Mouse (Mus musculus): ENCODE results near the gene Gse1. TPM values are rescaled to one million over a fixed set of nuclear protein-coding genes. Genes with fewer than 3 reads are reported as not detected.

Gse1 gene
- polyA plus RNA-seq, 1 experiment from 2014 or later, result 22.6 TPM

- peak overlapping the region; percentile 43; the same call in 1 of the 2 replicates for H3K9ac ChIP-seq (ENCODE audit: low read length)
- no peak for DNase-seq (ENCODE audit: low spot score)
- H3K27me3 ChIP-seq (replicated peaks; ENCODE audit: control insufficient read depth, insufficient read depth, low read length), result no peaks in the 10 kb centered on the region
- H3K4me2 ChIP-seq (ENCODE audit: low read length), result no peak overlapping the region
- H3K9me3 ChIP-seq (replicated peaks; ENCODE audit: control insufficient read depth, low read length), result no peaks in the 10 kb centered on the region
- H3K4me3 ChIP-seq (ENCODE audit: low read depth, low read length), result no peak overlapping the region
- H3K4me1 ChIP-seq (ENCODE audit: control insufficient read depth, insufficient read depth, low read length), result peaks cover 40% of the 10 kb centered on the region
- no peak for ATAC-seq
- no peaks in the 10 kb centered on the region for H3K36me3 ChIP-seq (ENCODE audit: control insufficient read depth, insufficient read depth, low read length)
- 56% methylated on average over 6 of the region's 6 CpGs for WGBS
- peak overlapping the region; percentile 93 for H3K27ac ChIP-seq (ENCODE audit: low read depth, low read length)
Measured at GRCm38 (mm10) chr8:120383713-120384112, 155.5 kb downstream of the Gse1 start.

- H3K4me2 ChIP-seq (ENCODE audit: low read length), result no peak overlapping the region
- H3K4me3 ChIP-seq (ENCODE audit: low read depth, low read length), result no peak overlapping the region
- no peak overlapping the region for H3K27ac ChIP-seq (ENCODE audit: low read depth, low read length)
- no peak overlapping the region for H3K9ac ChIP-seq (ENCODE audit: low read length)
- H3K4me1 ChIP-seq (ENCODE audit: control insufficient read depth, insufficient read depth, low read length), result peaks cover 38% of the 10 kb centered on the region
- no peaks in the 10 kb centered on the region for H3K27me3 ChIP-seq (replicated peaks; ENCODE audit: control insufficient read depth, insufficient read depth, low read length)
- no peaks in the 10 kb centered on the region for H3K36me3 ChIP-seq (ENCODE audit: control insufficient read depth, insufficient read depth, low read length)
- ATAC-seq, result no peak
- no peak for DNase-seq (ENCODE audit: low spot score)
- H3K9me3 ChIP-seq (replicated peaks; ENCODE audit: control insufficient read depth, low read length), result no peaks in the 10 kb centered on the region
Measured at GRCm38 (mm10) chr8:120384745-120385144, 156.5 kb downstream of the Gse1 start.

- no peak overlapping the region for H3K4me2 ChIP-seq (ENCODE audit: low read length)
- 79% methylated on average over 6 of the region's 6 CpGs for WGBS
- H3K4me3 ChIP-seq (ENCODE audit: low read depth, low read length), result no peak overlapping the region
- H3K4me1 ChIP-seq (ENCODE audit: control insufficient read depth, insufficient read depth, low read length), result peaks cover 14% of the 10 kb centered on the region
- ATAC-seq (no peak), DNase-seq (ENCODE audit: low spot score) (no peak)
- H3K36me3 ChIP-seq (ENCODE audit: control insufficient read depth, insufficient read depth, low read length), result no peaks in the 10 kb centered on the region
- H3K27ac ChIP-seq (ENCODE audit: low read depth, low read length), result no peak overlapping the region
- no peaks in the 10 kb centered on the region for H3K9me3 ChIP-seq (replicated peaks; ENCODE audit: control insufficient read depth, low read length)
- H3K9ac ChIP-seq (ENCODE audit: low read length), result no peak overlapping the region
- no peaks in the 10 kb centered on the region for H3K27me3 ChIP-seq (replicated peaks; ENCODE audit: control insufficient read depth, insufficient read depth, low read length)
Measured at GRCm38 (mm10) chr8:120388246-120388645, 160.0 kb downstream of the Gse1 start.

GRCm38 (mm10) chr8:120390598-120390997 is 162.3 kb downstream of the Gse1 start:
- no peaks in the 10 kb centered on the region for H3K9me3 ChIP-seq (replicated peaks; ENCODE audit: control insufficient read depth, low read length)
- H3K4me2 ChIP-seq (ENCODE audit: low read length), result no peak overlapping the region
- H3K27ac ChIP-seq (ENCODE audit: low read depth, low read length), result no peak overlapping the region
- WGBS, result 97% methylated on average over 7 of the region's 7 CpGs
- ATAC-seq, result no peak
- no peak for DNase-seq (ENCODE audit: low spot score)
- H3K4me3 ChIP-seq (ENCODE audit: low read depth, low read length), result no peak overlapping the region
- H3K27me3 ChIP-seq (replicated peaks; ENCODE audit: control insufficient read depth, insufficient read depth, low read length), result no peaks in the 10 kb centered on the region
- peaks cover 11% of the 10 kb centered on the region; the same call in 1 of the 2 replicates for H3K4me1 ChIP-seq (ENCODE audit: control insufficient read depth, insufficient read depth, low read length)
- H3K9ac ChIP-seq (ENCODE audit: low read length), result no peak overlapping the region
- no peaks in the 10 kb centered on the region for H3K36me3 ChIP-seq (ENCODE audit: control insufficient read depth, insufficient read depth, low read length)

- no peak overlapping the region for H3K27ac ChIP-seq (ENCODE audit: low read depth, low read length)
- H3K27me3 ChIP-seq (replicated peaks; ENCODE audit: control insufficient read depth, insufficient read depth, low read length), result no peaks in the 10 kb centered on the region
- H3K9ac ChIP-seq (ENCODE audit: low read length), result no peak overlapping the region
- WGBS, result 81% methylated on average over 21 of the region's 21 CpGs
- no peak overlapping the region for H3K4me3 ChIP-seq (ENCODE audit: low read depth, low read length)
- no peaks in the 10 kb centered on the region for H3K9me3 ChIP-seq (replicated peaks; ENCODE audit: control insufficient read depth, low read length)
- no peak overlapping the region for H3K4me2 ChIP-seq (ENCODE audit: low read length)
- DNase-seq (ENCODE audit: low spot score) (no peak), ATAC-seq (no peak)
- no peaks in the 10 kb centered on the region for H3K36me3 ChIP-seq (ENCODE audit: control insufficient read depth, insufficient read depth, low read length)
- H3K4me1 ChIP-seq (ENCODE audit: control insufficient read depth, insufficient read depth, low read length), result peaks cover 12% of the 10 kb centered on the region
Measured at GRCm38 (mm10) chr8:120391856-120392255, 163.6 kb downstream of the Gse1 start.

- peaks cover 24% of the 10 kb centered on the region for H3K4me1 ChIP-seq (ENCODE audit: control insufficient read depth, insufficient read depth, low read length)
- WGBS, result 89% methylated on average over 11 of the region's 11 CpGs
Measured at GRCm38 (mm10) chr8:120393085-120393484, 164.8 kb downstream of the Gse1 start.

GRCm38 (mm10) chr8:120393871-120394275 is 165.6 kb downstream of the Gse1 start:
- Histone ChIP-seq H3K9ac (ENCODE audit: low read length) (no peak overlapping the region; the same call in 1 of the 2 replicates), H3K4me3 (ENCODE audit: low read depth, low read length) (no peak overlapping the region), H3K4me1 (ENCODE audit: control insufficient read depth, insufficient read depth, low read length) (peaks cover 27% of the 10 kb centered on the region), H3K9me3 (replicated peaks; ENCODE audit: control insufficient read depth, low read length) (no peaks in the 10 kb centered on the region), H3K27ac (ENCODE audit: low read depth, low read length) (peak overlapping the region; percentile 60; the same call in 1 of the 2 replicates), H3K4me2 (ENCODE audit: low read length) (no peak overlapping the region), H3K36me3 (ENCODE audit: control insufficient read depth, insufficient read depth, low read length) (no peaks in the 10 kb centered on the region), H3K27me3 (replicated peaks; ENCODE audit: control insufficient read depth, insufficient read depth, low read length) (no peaks in the 10 kb centered on the region)
- DNase-seq (ENCODE audit: low spot score), result peak; percentile 66
- 48% methylated on average over 9 of the region's 9 CpGs for WGBS
- ATAC-seq, result peak; percentile 33; the same call in 1 of the 2 replicates

More at GRCm38 (mm10) chr8:120393085-120393484, 164.8 kb downstream of the Gse1 start:
- H3K36me3 ChIP-seq (ENCODE audit: control insufficient read depth, insufficient read depth, low read length), result no peaks in the 10 kb centered on the region
- no peaks in the 10 kb centered on the region for H3K27me3 ChIP-seq (replicated peaks; ENCODE audit: control insufficient read depth, insufficient read depth, low read length)
- no peaks in the 10 kb centered on the region for H3K9me3 ChIP-seq (replicated peaks; ENCODE audit: control insufficient read depth, low read length)
- no peak for ATAC-seq
- peak overlapping the region; percentile 60; the same call in 1 of the 2 replicates for H3K27ac ChIP-seq (ENCODE audit: low read depth, low read length)
- no peak overlapping the region for H3K9ac ChIP-seq (ENCODE audit: low read length)
- no peak for DNase-seq (ENCODE audit: low spot score)
- no peak overlapping the region for H3K4me3 ChIP-seq (ENCODE audit: low read depth, low read length)
- H3K4me2 ChIP-seq (ENCODE audit: low read length), result no peak overlapping the region

- no peak for ATAC-seq
- H3K27me3 ChIP-seq (replicated peaks; ENCODE audit: control insufficient read depth, insufficient read depth, low read length), result no peaks in the 10 kb centered on the region
- H3K9me3 ChIP-seq (replicated peaks; ENCODE audit: control insufficient read depth, low read length), result no peaks in the 10 kb centered on the region
- WGBS, result 88% methylated on average over 3 of the region's 3 CpGs
- H3K36me3 ChIP-seq (ENCODE audit: control insufficient read depth, insufficient read depth, low read length), result no peaks in the 10 kb centered on the region
- no peak overlapping the region for H3K27ac ChIP-seq (ENCODE audit: low read depth, low read length)
- H3K9ac ChIP-seq (ENCODE audit: low read length), result no peak overlapping the region
- no peak overlapping the region for H3K4me3 ChIP-seq (ENCODE audit: low read depth, low read length)
- no peak overlapping the region for H3K4me2 ChIP-seq (ENCODE audit: low read length)
- DNase-seq (ENCODE audit: low spot score), result no peak
- H3K4me1 ChIP-seq (ENCODE audit: control insufficient read depth, insufficient read depth, low read length), result peaks cover 41% of the 10 kb centered on the region
Measured at GRCm38 (mm10) chr8:120395892-120396291, 167.6 kb downstream of the Gse1 start.

GRCm38 (mm10) chr8:120396756-120397155 is 168.5 kb downstream of the Gse1 start:
- peak overlapping the region; percentile 44; the same call in 1 of the 2 replicates for H3K27ac ChIP-seq (ENCODE audit: low read depth, low read length)
- H3K36me3 ChIP-seq (ENCODE audit: control insufficient read depth, insufficient read depth, low read length), result no peaks in the 10 kb centered on the region
- H3K9ac ChIP-seq (ENCODE audit: low read length), result no peak overlapping the region
- H3K4me2 ChIP-seq (ENCODE audit: low read length), result no peak overlapping the region
- H3K9me3 ChIP-seq (replicated peaks; ENCODE audit: control insufficient read depth, low read length), result no peaks in the 10 kb centered on the region
- peaks cover 41% of the 10 kb centered on the region for H3K4me1 ChIP-seq (ENCODE audit: control insufficient read depth, insufficient read depth, low read length)
- H3K4me3 ChIP-seq (ENCODE audit: low read depth, low read length), result no peak overlapping the region
- DNase-seq (ENCODE audit: low spot score) (no peak), ATAC-seq (no peak)
- H3K27me3 ChIP-seq (replicated peaks; ENCODE audit: control insufficient read depth, insufficient read depth, low read length), result no peaks in the 10 kb centered on the region
- 69% methylated on average over 3 of the region's 3 CpGs for WGBS
